10 mouse cellular contexts compared by ENCODE assay signal in the genomic region with DNA sequence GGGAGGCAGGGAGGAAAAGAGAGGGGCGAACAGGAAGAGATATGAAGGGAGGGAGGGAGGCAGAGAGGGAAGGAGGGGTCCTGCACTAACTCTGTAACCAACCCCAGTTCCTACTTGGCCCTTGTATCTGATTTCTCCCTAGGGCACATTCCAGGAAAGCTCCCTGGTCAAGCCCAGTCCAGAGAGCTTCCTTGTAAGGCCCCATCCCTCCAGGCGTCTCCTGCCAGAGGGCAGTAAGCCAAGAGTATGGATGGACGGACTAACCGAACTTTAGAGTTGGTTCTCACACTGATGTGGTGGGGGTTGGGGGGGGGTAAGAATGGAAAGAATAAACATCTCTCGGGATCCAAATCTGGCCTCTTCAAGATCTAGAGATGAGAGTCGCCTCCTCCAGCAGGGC. TPM values are rescaled to one million over a fixed set of nuclear protein-coding genes. Genes with fewer than 3 reads are reported as not detected.
A peak's percentile ranks its signal among the peaks of the same experiment; 100 is the strongest.
DNase-seq lines count a peak whose midpoint lies in the region; ATAC-seq and TF ChIP-seq lines count a peak whose summit lies in the region.
"Had no signal": no experiment of that assay in that cellular context is flagged by ENCODE, and none has a peak within 500 bp of the region (broad histone marks: within the 10 kb centered on the region; RNA-seq: fewer than 3 reads in every experiment).

No protein-coding gene starts in this region.

- H3K9me3 ChIP-seq in E14TG2a.4 (ENCODE audit: low read length) = no peaks in the 10 kb centered on the region
- H3K9me3 ChIP-seq in heart, embryonic 13.5 days = no peaks in the 10 kb centered on the region
- no peaks in the 10 kb centered on the region for H3K9me3 ChIP-seq in forebrain, embryonic 16.5 days (ENCODE audit: control insufficient read depth, low read length)
- H3K9me3 ChIP-seq in liver, embryonic 11.5 days (ENCODE audit: control insufficient read depth, low read length) = no peaks in the 10 kb centered on the region

- no peak for TF ChIP-seq CTCF in E14TG2a.4 (conservative IDR thresholded peaks at IDR 0.05; ENCODE audit: low read length)

- ATAC-seq in heart, embryonic 13.5 days (ENCODE audit: extremely low read depth, insufficient number of reproducible peaks, low FRiP score, low TSS enrichment) = peak; percentile 22; the same call in 1 of the 2 replicates
- no peak for ATAC-seq in forebrain, embryonic 16.5 days
- no peak for ATAC-seq in liver, embryonic 11.5 days (replicated peaks; ENCODE audit: low FRiP score)
- ATAC-seq: activated CD4-positive, CD25-positive, alpha-beta regulatory T cell, adult 4 months had no signal

- no peak overlapping the region for H3K9ac ChIP-seq in heart, embryonic 13.5 days
- H3K9ac ChIP-seq in forebrain, embryonic 16.5 days (replicated peaks; ENCODE audit: low read depth, low read length) = no peak overlapping the region
- H3K9ac ChIP-seq in liver, embryonic 11.5 days (ENCODE audit: low read depth, low read length) = no peak overlapping the region
- H3K9ac ChIP-seq: liver, embryonic 14.5 days had no signal

- H3K27ac ChIP-seq in heart, embryonic 13.5 days (replicated peaks) = no peak overlapping the region
- H3K27ac ChIP-seq in forebrain, embryonic 16.5 days (ENCODE audit: low read length) = no peak overlapping the region
- H3K27ac ChIP-seq in liver, embryonic 11.5 days (ENCODE audit: low read depth, low read length) = no peak overlapping the region
- H3K27ac ChIP-seq: liver, embryonic 14.5 days had no signal

- H3K4me2 ChIP-seq in heart, embryonic 13.5 days = no peak overlapping the region
- H3K4me2 ChIP-seq in forebrain, embryonic 16.5 days (ENCODE audit: low read length) = no peak overlapping the region
- H3K4me2 ChIP-seq in liver, embryonic 11.5 days = no peak overlapping the region

- H3K36me3 ChIP-seq in E14TG2a.4 (ENCODE audit: insufficient read depth, low read length) = no peaks in the 10 kb centered on the region
- no peaks in the 10 kb centered on the region for H3K36me3 ChIP-seq in heart, embryonic 13.5 days
- no peaks in the 10 kb centered on the region for H3K36me3 ChIP-seq in forebrain, embryonic 16.5 days (ENCODE audit: control insufficient read depth, insufficient read depth)
- H3K36me3 ChIP-seq in liver, embryonic 11.5 days (ENCODE audit: control insufficient read depth, insufficient read depth, low read length) = no peaks in the 10 kb centered on the region

- DNase-seq in adrenal gland, adult 2 months = peak; percentile 35
- no peak for DNase-seq in adrenal gland, postnatal 4 days (ENCODE audit: low spot score in 2 of 2)
- DNase-seq in kidney, postnatal 14 days = peak; percentile 72
- DNase-seq in testis, postnatal 10 days (ENCODE audit: low spot score) = no peak
- DNase-seq in liver, embryonic 11.5 days (ENCODE audit: low spot score) = no peak

- peak overlapping the region; percentile 26; the same call in 1 of the 2 replicates for H3K4me3 ChIP-seq in E14TG2a.4 (replicated peaks; ENCODE audit: low read length)
- H3K4me3 ChIP-seq in heart, embryonic 13.5 days = no peak overlapping the region
- no peak overlapping the region for H3K4me3 ChIP-seq in forebrain, embryonic 16.5 days (replicated peaks; ENCODE audit: low read length)
- no peak overlapping the region for H3K4me3 ChIP-seq in liver, embryonic 11.5 days (ENCODE audit: low read depth, low read length)

- peaks cover 36% of the 10 kb centered on the region for H3K27me3 ChIP-seq in E14TG2a.4 (ENCODE audit: insufficient read depth, low read length)
- H3K27me3 ChIP-seq in heart, embryonic 13.5 days (replicated peaks) = peaks cover 15% of the 10 kb centered on the region; the same call in 1 of the 2 replicates
- H3K27me3 ChIP-seq in forebrain, embryonic 16.5 days (replicated peaks; ENCODE audit: control insufficient read depth, insufficient read depth, low read length) = no peaks in the 10 kb centered on the region
- H3K27me3 ChIP-seq in liver, embryonic 11.5 days (replicated peaks; ENCODE audit: control insufficient read depth, insufficient read depth, low read length) = no peaks in the 10 kb centered on the region; the same call in 1 of the 2 replicates

- peaks cover 53% of the 10 kb centered on the region for H3K4me1 ChIP-seq in E14TG2a.4 (replicated peaks; ENCODE audit: low read depth, low read length)
- peaks cover 18% of the 10 kb centered on the region for H3K4me1 ChIP-seq in heart, embryonic 13.5 days
- H3K4me1 ChIP-seq in forebrain, embryonic 16.5 days (replicated peaks; ENCODE audit: control insufficient read depth, insufficient read depth, low read length) = peaks cover 7% of the 10 kb centered on the region
- peaks cover 29% of the 10 kb centered on the region for H3K4me1 ChIP-seq in liver, embryonic 11.5 days (replicated peaks; ENCODE audit: control insufficient read depth, insufficient read depth, low read length)

- 37% methylated on average over 6 of the region's 6 CpGs for WGBS in heart, embryonic 13.5 days
- WGBS in forebrain, embryonic 16.5 days = 64% methylated on average over 6 of the region's 6 CpGs
- WGBS in liver, embryonic 11.5 days = 47% methylated on average over 5 of the region's 6 CpGs

RNA-seq across cellular contexts. Expression of a gene that starts 29.7 kb away (rescaled TPM):
- 10 to 100 TPM; 13.3 to 40.9 TPM for total RNA-seq in adrenal gland, adult 2 months (2021)
- polyA plus RNA-seq in adrenal gland, adult 2 months (2012; rRNA removed) = 199 and 336 TPM in 2 replicates
- 10 to 100 TPM; 31.4 to 39.1 TPM for total RNA-seq in adrenal gland, postnatal 4 days (2021)
- polyA plus RNA-seq in heart, embryonic 13.5 days (2015; fragmentation: Nextera tagmentation; extraction: Ambion mirVana) = 19.9 and 21.4 TPM in 2 replicates
- polyA plus RNA-seq in forebrain, embryonic 16.5 days (2015; fragmentation: Nextera tagmentation; extraction: Ambion mirVana) = 9.6 and 14.5 TPM in 2 replicates
- polyA plus RNA-seq in liver, embryonic 11.5 days (2014; fragmentation: Nextera tagmentation; extraction: Ambion mirVana) = 22.6 and 25.3 TPM in 2 replicates
- polyA plus RNA-seq: activated CD4-positive, CD25-positive, alpha-beta regulatory T cell, adult 4 months had no signal

Comparison
In these comparisons a context has a peak if more than half of its experiments do, and no peak if none do; other contexts are left out.
1. DNase-seq: peak in adrenal gland, adult 2 months (single experiment) and kidney, postnatal 14 days (single experiment); none in adrenal gland, postnatal 4 days (0 of 2), testis, postnatal 10 days (single experiment) and liver, embryonic 11.5 days (single experiment).